Mouse (Mus musculus) gastrocnemius, postnatal 4 days (tissue): ENCODE measurements around the gene Macrod2. TPM values are rescaled to one million over a fixed set of nuclear protein-coding genes. Genes with fewer than 3 reads are reported as not detected.

Source experiments
- DNase-seq, 2 experiments: peaks; one replicate each; pipeline ENCODE4 v3.0.0; 2021 to 2022; ENCODE audit warnings: low spot score in 2 of 2, mixed read lengths in 2 of 2
- total RNA-seq, 2 experiments: library from RNA; stranded (reverse); gene quantifications; 2 replicates each; pipeline ENCODE4 v1.2.3; 2021

Macrod2 gene
- total RNA-seq, 2 experiments from 2014 or later = 17.3 to 17.4 TPM

DNA sequence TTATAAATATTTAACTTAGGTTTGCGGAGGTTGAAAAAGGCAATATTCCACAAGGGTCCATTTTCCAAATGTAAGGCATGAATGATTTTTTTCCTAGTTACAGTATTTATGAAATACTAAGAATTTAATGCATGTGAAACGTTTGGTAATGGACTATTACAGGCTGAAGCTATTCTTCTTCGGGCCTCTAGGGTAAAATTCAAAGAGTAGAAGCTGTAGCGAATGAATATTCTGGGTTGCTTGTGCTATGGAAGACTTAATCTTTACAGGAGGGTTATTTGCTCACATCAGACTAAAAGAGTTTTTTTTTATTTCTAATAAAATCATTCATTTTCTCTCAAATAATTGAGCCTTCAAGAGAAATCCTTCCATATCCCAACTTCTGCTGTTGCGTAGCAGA lies 1039.0 kb downstream of the Macrod2 start:
- no peak for DNase-seq

DNA sequence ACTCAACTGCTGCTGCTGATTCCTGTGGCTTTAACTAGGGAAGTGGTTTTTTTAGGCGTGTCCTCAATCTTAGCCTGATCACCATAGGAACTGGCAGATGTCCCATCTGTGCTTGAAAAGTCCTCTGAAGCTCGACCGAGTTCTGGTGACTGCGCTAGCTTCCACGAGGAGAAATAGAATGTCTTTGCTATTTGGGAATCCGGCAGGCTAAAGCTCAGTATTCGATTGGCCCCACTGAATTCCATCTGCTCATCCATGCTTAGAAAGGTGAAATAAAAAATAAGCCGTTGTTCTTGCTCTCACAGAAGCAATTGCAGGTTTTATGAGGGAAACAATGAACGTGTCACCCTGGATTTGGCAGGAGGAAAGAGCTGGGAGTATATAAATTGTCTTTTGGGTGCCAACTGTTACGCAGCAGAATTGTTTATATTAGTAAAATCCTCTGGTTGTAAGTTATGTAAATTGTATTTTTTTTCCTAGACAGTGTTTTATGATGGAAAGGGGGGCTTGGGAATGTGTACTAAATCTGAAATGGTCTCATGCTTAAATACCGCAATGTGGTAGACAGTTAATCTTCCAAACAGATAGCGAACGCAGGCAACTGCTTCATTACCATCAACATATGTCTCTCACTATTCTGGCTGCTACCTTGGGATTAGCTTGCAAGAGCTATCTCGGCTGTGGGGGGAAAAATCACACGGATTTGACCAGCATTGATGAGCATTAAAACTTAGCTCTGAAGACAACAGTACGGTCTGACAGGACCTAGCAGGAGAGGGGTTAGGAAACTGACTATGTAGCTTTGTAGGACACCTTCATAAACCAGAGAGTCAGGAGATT lies 1039.8 kb downstream of the Macrod2 start:
- DNase-seq = peak in 1 of 2 experiments; percentile 19

GRCm38 (mm10) chr2:141441896-141442295 lies 1046.8 kb downstream of the Macrod2 start:
- DNase-seq = no peak

DNA sequence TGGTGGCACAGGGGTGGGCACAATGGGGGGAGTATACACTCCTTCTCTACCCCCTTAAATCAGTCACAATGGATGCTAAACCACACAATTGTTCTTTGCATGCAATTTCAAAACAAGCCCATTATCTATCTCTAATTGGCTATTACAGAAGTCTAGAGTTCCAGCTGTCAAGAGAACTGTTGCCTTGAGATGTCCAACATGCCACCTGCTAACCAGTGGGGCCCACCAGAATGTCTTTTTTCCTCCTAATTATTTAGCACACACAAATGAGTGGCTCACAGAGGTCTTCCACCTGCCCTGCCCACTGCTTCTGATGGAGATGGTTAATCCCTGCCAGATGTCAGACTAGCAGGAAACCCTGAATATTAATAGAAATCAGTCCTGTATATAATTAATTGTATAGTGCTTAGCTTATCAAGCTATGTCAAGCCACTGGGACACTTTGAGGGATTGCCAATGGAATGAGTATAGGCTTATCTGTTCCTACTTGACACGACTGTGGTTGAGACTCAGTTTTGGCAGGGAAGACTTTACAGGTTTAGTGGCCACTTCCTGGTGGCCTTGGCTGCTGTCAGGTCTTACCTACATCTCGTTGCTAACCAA lies 1054.1 kb downstream of the Macrod2 start:
- DNase-seq = no peak

GRCm38 (mm10) chr2:141463946-141464345 lies 1068.8 kb downstream of the Macrod2 start:
- DNase-seq = no peak

DNA sequence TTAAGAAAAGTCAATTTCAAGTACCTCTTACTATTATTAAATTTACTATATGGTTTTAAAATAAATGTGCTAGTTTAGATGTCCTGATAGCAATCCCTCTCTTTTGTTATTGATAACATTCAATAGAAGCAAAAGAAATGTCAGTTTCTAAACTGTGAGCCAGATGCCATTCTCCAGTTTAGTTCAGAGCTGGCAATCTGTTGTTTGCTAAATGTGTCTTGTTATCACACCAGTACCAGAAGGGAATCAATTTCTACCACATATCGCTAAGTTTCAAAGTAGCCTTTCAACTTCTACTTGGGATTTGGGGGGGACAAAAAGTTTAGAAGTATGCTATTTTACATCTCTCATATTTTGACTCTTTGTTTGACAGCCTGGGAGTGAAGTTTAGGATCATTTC lies 1077.7 kb downstream of the Macrod2 start:
- no peak for DNase-seq

DNA sequence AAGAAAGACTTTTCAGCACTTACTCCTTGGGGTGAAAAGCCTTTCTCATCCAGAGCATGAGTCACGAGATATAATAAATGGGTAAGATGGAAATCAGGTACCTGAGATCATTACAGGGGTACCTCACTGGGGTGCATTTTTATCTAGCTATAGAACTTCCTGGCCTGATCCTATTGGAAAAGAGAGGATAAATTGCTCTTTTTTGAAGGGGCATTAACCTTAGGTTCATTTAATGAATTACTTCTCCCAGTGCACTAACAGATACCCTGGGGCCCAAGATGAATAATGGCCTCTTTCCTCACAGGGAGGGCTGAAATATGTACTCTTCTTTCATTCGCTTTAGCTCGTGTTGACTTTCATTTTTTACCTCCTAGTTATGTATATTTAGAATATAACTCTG lies 1082.5 kb downstream of the Macrod2 start:
- no peak for DNase-seq

- DNase-seq = no peak
These were observed 1095.4 kb downstream of the Macrod2 start for GRCm38 (mm10) chr2:141490518-141490917.

DNA sequence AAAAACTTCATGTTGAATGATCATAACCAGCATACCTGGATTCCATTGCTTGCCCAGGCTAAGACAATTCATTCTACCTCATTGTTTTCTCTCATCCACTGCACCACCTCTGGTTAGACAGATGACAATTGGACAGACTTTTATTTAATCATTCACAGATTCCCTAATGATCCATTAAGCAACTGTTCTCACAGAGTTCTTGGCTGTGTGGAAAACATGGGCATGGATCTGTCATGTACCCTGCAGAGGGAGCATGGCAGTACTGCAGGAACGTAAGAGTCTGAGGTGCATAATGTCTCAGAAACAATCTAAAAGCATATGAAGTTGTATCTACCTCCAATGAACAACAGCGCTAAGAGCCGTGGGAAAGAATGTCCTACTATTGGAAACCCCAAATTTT lies 1110.3 kb downstream of the Macrod2 start:
- DNase-seq = no peak

- no peak for DNase-seq
These were observed 1113.1 kb downstream of the Macrod2 start for GRCm38 (mm10) chr2:141507929-141508897.

DNA sequence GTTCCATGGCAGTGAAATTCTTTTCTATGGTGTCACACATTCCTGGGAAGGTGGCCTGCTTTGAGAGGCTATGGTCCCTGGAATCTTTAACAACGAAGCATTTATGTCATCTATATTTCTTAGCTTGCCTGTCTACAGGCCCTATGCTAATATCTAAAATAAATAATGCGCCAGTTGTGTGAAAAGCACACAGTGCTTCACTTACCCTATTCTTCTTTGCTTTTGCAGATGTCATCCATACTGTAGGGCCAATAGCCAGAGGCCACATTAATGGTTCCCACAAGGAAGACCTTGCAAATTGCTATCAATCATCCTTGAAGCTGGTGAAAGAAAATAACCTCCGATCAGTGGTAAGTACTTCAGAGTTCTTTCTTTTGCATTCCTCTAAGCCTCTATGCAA lies 1119.9 kb downstream of the Macrod2 start:
- no peak for DNase-seq

GRCm38 (mm10) chr2:141522081-141522480 lies 1127.0 kb downstream of the Macrod2 start:
- no peak for DNase-seq

GRCm38 (mm10) chr2:141545877-141546276 lies 1150.8 kb downstream of the Macrod2 start:
- no peak for DNase-seq

- no peak for DNase-seq
These were observed 1156.6 kb downstream of the Macrod2 start for GRCm38 (mm10) chr2:141551701-141552100.

GRCm38 (mm10) chr2:141556747-141557146 lies 1161.6 kb downstream of the Macrod2 start:
- DNase-seq = no peak

- DNase-seq = no peak
These were observed 1163.2 kb downstream of the Macrod2 start for GRCm38 (mm10) chr2:141558242-141558827.

DNA sequence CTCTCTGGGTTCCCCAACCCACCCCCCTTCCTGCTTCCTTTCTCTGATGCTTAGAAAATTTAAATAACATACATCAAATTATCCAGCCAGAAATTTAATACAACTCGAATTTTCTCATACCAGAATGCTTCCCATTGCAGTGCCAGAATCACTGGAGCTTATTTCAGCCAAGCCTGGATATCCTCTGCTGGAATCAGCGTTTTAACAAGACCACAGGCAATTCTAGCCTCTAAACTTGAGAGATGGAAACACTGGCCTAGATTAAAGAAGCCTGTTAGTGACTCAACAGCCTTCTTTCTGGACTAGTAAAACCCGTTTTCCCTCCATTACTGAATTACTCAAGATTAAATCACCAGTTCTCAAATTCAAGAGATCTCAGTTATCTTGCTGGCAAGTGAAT lies 1170.9 kb downstream of the Macrod2 start:
- DNase-seq = no peak

DNA sequence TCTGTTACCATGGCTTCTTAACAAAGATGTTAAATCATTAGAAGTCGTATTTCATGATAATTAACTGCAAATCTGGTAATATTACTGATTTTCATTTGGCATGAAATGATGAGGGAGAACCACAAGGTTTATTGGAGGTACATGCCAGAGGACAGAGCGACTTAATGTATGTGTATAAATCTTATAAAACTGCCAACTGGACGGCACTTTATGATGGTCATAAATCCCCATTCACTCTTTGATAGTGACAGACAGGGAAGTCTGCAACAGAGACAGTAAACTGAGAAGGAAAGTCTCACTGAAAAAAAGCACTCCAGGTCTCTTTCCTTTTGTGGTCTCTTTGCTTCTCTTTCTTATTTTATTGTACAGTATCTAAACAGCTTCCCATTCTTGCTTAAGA lies 1176.3 kb downstream of the Macrod2 start:
- DNase-seq = no peak

DNA sequence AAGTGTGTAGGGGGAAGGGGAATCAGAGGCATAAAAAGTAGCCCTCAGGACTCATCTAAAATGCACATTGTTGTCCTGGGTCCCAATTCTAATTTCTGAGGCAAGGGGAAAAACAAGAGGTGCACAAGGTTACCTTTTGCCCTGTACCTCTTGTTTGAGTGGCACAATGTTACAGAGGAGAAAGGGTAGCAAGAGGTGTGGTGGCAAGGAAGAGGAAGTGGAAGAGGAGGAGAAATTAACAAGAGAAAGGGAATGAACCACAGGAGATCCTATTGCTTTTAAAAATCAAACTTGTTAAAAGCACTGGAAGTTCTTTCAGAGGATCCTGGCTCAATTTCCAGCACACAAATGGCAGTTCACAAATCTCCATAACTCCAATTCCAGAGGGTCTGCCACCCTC lies 1183.1 kb downstream of the Macrod2 start:
- DNase-seq = no peak

GRCm38 (mm10) chr2:141582431-141582830 lies 1187.3 kb downstream of the Macrod2 start:
- DNase-seq = no peak

- no peak for DNase-seq
These were observed 1187.8 kb downstream of the Macrod2 start for GRCm38 (mm10) chr2:141582933-141583332.
